Mouse (Mus musculus) bone marrow macrophage, adult 2 months (primary cell): Measurements from ENCODE around the gene Hoxd11.

Experiments
- CTCF ChIP-seq: IDR thresholded peaks from 2 replicates; pipeline ENCODE4 v1.5.1; 2012; ENCODE audit warnings: low read depth, mild to moderate bottlenecking, low read length, moderate library complexity
- POLR2A ChIP-seq: IDR thresholded peaks from 2 replicates; pipeline ENCODE4 v1.6.1; 2012; ENCODE audit warnings: mild to moderate bottlenecking, low read depth, low read length, borderline replicate concordance

DNA sequence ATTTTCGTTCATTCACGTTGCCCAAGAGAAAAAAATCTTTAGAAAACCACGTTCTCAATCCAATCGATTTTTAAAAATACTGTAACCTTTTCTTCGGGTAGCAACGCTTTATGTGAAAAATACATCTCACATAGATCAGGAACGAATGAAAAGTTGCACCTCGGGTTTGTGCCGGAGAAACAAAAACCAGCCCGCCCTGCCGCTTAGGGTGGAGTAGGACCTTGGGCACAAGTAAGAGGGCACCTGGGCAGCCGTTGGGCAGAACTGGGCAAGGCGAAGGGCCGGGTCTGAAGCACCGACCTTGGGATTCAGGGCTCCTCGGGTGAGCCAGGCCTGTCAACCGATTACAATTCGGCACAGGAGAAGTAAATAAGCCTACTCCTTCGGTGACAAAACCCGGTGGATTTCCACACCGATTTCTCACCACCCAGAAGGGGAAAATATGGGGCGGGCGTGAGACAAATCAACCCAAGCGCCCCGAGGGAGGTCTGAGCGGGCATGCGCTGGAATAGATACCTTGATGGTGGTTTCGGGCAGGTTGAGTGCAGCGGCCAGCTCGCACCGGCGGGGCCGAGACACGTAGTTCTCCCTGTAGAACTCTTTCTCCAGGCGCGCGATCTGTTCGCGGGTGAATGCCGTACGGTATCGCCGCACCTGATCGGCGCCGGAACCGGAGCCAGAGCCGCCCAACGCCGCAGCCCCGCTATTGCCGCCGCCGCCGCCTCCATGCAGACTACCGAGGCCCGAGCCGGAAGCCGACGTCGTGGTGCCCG is 21.9 kb upstream of the Hoxd11 start:
- TF ChIP-seq CTCF (no peak), POLR2A (no peak)
